Mouse (Mus musculus): ENCODE results near the gene Lrrfip1. TPM values are rescaled to one million over a fixed set of nuclear protein-coding genes. Genes with fewer than 3 reads are reported as not detected.

Gene Lrrfip1
- total RNA-seq, 2 experiments from 2014 or later = 29.4 to 42.4 TPM

DNA sequence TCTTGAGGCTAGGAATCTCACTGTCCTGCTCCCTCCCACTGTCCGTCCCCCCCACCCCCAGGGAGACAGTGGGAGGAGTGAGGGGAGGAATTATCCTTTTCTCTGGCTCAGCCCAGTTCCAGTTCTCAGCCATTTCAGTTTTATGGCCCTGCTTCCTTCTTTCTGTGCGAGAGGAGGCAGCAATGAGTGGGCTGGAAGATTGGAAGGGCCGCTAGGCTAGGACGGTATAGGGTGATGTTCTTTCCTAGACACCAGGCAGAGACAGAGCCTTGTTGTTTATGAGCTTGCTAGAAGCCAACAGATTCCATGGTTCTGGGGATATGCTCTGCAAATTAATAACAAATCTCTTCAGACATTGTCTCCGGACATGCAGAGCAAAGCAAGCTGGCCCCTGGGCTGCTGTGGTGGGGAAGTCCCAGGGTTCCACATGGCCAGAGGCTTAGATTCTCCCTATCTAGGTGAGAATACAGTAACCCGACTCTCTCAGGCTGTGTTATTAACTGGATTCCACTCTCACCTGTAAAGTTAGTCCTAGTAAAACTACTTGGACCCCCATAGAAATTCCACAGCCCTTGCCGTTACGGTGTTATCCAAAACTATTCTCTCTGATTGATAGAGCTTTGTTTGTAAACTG lies 53.0 kb downstream of the Lrrfip1 start:
- ATAC-seq (replicated peaks; ENCODE audit: low FRiP score, low TSS enrichment, poor library complexity, severe bottlenecking) = no peak

DNA sequence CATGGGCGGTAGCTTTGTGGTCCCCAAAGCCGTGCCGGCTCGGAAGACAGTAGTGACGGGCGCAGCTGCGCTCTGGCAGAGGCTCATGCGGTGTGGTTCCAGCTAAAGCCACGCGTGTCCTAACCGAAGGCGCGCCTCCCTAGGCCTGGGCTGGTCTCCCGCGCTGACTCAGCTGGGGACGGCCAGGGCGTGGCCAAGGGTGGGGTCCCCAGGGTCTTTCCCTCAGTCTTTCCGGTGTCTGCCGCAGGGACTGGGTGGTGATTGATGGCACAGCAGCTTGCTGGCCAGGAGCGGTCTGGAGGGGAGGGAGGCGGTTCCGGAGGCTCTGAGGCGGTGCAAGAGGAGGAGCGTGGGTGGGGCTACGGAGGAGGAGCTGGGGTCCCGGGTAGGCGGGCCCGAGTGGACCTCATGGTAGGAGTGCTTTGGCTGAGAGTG lies 54.2 kb downstream of the Lrrfip1 start:
- peak; percentile 88 for ATAC-seq (replicated peaks; ENCODE audit: low FRiP score, low TSS enrichment, poor library complexity, severe bottlenecking)

DNA sequence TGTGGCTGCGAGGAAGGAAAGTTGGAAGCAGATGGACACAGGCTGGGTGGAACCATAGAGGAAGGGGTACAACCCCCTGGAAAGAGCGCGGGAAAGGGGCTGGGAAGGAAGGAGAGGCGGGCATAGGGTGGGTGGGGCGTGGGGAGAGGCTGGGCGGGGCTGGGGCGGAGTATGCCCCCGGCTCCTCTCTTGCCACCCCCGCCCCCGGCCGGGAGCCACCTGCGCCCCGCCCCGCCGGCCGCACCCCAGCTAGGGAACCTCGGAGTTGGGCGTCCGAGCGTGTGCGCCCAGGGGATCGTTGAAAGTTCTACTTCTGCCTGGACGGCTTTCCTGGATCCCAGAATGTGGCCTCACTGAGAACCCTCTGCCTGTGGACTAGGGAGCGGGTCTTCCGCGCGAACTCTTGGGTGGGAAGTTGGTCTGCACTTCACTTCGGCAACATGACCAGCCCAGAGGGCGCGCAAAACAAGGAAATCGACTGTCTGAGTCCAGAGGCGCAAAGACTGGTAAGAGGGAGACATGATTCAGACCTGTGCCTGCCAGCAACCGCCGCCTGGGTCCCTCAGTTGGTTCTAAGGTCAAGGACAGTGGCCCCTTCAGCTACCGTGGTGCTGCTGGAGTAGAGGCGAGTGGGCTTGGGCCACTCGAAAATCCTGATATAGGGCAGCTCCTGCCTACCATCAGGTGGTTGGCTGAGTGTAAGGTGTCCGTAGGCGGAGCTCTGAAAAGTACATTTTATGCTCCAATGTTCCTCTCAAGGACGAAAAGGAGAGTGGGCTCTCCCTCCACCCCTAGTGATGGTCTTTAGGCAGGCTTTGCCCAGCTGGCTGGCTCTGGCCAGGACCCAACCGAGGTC lies 54.9 kb downstream of the Lrrfip1 start:
- peak; percentile 37 for ATAC-seq (replicated peaks; ENCODE audit: low FRiP score, low TSS enrichment, poor library complexity, severe bottlenecking)

DNA sequence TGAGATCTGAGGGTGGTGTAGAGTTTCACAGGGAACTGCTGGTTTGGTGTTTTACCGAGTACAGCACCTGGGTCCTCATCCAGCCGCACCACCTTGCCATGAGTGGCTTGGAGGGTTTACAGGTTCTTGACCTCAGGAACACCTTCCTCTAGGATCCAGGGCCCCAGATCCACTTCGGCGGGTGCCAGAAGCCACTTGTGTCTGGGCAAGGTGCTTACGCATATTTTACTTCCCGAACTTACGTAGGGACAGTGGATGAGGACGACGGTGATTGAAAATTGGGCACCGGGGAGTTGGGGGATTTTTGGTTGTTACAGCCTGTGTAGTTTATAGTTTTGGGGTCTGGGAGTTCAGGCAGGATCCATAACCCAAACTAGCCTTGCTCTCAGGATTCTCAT lies 55.5 kb downstream of the Lrrfip1 start:
- ATAC-seq (replicated peaks; ENCODE audit: low FRiP score, low TSS enrichment, poor library complexity, severe bottlenecking) = no peak

DNA sequence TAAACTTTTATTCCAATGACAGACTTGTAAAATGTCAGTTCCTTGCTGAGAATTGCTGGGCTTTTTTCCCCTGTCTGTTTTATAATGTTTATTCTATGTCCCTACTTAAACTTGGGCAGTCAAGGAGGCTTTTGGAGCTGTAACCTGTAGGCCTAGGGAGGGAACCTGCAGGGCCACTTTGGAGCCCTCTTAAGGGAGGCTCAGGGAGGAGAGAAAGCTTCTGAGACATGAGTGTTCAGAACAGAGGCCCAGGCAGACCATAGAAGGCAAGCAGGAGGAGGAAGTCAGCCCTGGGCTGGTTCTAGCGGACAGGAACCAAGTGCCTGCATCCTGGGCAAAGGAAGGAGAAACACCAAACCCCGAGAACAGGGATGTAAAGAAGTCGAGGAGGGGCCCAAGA lies 56.3 kb downstream of the Lrrfip1 start:
- no peak for ATAC-seq (replicated peaks; ENCODE audit: low FRiP score, low TSS enrichment, poor library complexity, severe bottlenecking)

DNA sequence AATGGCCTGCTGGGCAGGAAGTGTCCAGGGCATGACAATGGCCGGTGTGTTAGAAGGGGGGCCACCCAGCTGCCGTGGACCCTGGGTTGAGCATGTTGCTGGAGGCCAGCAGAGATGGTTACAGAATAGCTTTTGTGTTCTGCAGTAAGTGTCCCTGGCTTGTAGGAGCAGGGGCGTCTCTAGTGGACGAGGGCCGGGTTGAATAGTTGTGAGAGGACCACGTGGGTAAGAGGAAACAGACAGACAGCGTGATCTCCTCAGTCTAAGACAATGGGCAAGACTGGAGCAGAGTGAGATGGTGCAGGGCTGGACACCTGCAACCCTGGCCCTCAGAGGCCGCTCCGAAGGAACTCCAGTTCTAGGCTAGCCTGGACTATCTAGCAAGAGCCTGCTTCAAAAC lies 57.2 kb downstream of the Lrrfip1 start:
- ATAC-seq (replicated peaks; ENCODE audit: low FRiP score, low TSS enrichment, poor library complexity, severe bottlenecking) = no peak

DNA sequence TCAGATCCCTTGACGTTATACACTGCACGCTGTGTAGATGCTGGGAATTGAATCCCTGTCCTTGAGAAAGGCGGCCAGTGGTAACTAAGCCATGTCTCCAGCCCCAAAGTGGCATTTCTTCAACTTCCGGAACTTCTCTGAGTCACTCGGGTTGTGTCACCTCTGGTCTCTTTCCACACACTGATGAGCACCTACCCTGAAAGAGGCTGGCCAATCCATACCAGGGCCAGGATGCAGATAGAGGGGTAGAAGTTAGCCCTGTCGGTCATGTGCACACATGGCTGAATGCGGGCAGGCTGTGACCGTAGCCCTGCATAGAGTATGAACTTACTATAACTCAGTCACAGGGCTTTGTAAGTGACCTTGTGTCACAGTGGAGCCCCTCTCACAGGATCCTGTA lies 57.9 kb downstream of the Lrrfip1 start:
- no peak for ATAC-seq (replicated peaks; ENCODE audit: low FRiP score, low TSS enrichment, poor library complexity, severe bottlenecking)

DNA sequence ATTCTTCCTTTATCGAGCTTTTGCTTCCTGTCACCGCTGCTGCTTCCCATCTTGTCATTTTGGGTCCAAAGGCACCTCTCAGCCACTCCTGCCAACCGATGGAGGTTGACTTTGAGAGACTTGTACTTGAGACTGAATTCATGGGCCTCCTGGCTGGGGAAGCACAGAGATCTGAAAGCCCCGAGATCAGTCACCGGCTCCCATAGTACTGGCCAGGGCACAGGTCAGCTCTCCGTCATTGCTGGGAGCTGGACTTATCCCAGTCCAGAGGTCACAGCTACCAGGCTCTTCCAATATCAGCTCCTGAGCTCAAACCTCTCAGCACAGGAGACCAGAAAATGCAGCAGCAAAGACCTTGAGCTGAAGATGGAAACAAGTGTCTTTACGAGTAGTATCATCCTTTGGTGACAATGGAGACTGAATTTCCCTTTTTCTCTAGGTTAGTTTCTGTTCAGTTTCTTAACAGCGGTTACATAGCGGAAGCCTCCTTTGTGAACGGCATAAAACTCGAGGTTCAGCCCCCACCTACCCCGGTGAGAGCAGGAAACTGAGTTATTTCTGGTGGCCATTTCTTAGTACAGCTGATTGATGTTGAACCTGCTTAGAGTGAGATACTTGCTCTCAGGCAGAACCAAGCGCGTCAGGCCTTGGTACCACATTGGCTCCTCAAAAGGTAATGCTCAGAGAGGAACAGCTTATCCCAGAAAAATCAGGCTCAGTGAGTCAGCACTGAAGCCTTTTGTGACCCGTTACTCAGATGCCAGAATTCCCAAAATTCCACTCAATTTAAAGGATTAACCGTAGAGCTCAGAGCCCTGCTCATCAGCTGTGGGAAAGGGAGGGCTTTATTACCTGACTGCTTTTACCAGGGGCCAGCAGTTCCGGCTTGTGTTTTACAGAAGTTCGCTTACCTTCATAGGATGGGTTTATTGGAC lies 59.0 kb downstream of the Lrrfip1 start:
- ATAC-seq (replicated peaks; ENCODE audit: low FRiP score, low TSS enrichment, poor library complexity, severe bottlenecking) = no peak

DNA sequence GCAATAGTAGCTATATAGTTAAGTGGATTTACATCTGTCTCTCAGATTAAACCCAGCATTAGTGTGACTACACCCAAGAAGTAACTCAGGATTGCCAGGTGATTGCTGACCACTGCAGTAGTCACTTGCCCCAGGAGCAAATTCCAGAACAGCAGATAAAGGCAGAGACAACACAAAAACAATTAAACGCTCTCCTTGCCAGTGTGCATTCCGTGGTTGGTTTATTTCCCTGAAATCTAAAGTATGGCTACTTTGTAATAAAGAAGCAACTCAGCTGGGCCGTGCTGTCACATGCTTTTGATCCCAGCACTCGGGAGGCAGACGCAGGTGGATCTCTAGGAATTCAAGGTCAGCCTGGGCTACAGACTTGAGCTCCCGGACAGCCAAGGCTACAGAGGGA lies 59.7 kb downstream of the Lrrfip1 start:
- ATAC-seq (replicated peaks; ENCODE audit: low FRiP score, low TSS enrichment, poor library complexity, severe bottlenecking) = no peak

DNA sequence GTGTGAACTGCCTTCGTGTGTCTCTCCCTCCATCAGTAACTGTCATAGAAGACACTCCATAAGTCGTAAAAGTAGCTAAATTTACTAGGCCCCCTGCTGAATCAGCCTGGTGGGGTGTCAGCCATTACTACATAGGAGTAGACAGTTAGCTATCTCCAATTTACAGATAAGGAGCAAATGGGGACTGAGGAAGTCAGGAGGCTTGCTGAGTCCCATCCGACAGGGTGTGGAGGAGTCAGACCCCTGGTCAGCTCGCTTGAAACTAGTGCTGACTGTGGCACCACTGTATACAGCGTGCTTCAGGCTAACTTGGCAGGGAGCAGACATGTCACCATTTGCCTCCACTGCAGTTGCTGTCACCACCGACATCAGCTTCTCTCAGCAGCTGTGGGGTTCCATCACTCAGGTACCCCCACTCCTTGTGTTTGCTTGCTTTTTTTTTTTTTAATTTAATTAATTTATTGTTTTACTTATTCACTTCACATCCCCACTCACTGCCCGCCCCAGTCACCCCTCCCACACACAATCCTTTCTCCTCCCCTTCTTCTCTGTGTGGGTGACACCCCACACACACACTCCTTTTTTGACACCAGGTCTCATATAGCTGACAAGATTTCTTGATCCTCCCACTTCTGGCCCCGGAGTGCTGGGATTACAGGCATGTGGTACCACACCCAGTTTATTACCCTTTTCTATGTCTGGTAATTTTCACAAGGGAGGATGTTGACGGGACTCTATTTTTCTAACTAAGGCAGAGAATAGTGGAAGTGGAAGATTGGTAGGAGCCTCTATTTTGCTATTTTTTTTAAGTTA lies 61.5 kb downstream of the Lrrfip1 start:
- ATAC-seq (replicated peaks; ENCODE audit: low FRiP score, low TSS enrichment, poor library complexity, severe bottlenecking) = peak; percentile 26; the same call in 1 of the 2 replicates

DNA sequence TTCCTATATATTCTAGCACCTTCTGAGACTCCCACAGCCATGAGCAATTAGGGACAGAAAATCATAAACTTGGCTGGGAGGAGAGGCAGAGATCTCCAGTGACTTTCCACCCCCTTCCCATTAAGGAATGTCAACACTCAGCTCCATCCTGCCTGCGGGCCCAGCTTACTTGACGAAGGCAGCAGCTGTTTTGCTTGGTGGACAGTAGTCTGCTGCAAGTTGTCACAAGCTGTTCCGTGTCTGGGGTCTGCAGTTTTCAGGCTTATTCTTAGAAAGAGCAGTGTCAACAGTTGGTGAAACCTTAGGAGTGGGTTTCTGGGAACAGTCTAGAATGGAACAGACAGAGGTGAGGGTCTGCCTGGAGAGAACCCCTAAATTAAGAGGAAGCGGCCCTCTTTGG lies 62.6 kb downstream of the Lrrfip1 start:
- ATAC-seq (replicated peaks; ENCODE audit: low FRiP score, low TSS enrichment, poor library complexity, severe bottlenecking) = no peak

DNA sequence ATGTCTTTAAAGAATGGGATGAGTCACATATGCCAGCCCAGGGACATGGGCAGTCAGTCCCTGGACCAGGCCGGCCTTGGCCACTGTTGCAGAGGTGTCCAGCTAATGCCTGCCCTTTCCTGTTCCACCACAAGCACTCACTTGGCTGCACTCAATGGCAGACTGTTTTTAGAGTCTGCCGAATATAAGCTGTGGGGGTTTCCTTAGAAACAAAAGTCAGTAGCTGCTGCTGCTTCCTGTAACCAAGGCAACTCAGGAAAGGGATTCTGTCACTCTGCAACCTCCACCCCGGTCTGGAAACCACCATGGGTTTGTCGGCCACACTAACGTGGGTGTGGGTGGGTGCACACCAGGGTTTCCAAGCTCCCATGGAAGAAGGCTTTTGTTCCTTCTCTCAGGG lies 63.8 kb downstream of the Lrrfip1 start:
- no peak for ATAC-seq (replicated peaks; ENCODE audit: low FRiP score, low TSS enrichment, poor library complexity, severe bottlenecking)

DNA sequence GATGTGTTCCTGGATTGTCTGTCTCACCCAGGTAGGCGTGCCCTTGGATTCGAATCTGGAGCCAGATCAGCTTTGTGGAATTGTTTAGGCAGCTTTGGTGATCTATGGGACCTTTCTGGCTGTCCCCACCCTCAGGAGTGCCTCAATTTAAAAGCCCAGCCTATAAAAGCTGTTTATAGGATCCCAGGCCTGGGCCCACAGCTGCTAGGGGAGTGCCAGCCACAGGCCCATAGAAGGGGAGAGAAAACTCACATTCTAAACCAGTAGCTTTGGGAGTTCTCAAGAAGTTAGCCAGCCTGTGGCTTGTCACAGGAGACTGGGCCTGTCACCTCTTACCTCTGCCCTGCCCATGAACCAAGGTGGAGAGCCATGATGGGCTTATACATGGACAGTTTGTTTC lies 65.5 kb downstream of the Lrrfip1 start:
- no peak for ATAC-seq (replicated peaks; ENCODE audit: low FRiP score, low TSS enrichment, poor library complexity, severe bottlenecking)

DNA sequence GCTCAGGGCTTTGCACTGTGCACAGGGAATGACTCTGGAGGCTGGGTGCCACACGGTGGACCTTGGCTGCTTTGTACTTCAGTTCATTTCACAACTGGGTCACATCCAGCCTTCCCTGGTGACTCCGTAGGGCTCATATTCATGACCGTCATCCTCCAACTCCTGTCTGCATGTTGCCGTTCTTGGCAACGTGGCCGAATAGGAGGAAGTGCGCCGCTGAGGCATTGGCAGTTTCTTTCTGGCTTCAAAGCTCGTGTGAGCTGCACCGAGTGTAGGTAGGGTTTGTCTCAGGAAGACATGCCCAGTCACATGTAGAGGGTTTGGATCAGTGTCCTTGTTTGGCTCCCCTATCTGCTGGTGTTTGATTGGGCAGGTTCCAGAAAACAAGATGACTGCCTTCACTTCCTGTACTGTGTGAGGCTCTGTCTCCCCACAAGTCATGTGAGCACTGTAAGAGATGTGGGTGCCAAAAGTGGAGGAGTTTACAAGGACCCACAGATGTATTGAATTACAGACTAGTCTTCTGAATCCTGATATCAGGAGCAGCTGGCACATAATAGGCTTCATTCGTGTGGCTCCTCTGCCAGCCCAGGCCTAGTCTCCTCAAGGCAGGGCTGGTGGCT lies 66.5 kb downstream of the Lrrfip1 start:
- ATAC-seq (replicated peaks; ENCODE audit: low FRiP score, low TSS enrichment, poor library complexity, severe bottlenecking) = peak; percentile 50

DNA sequence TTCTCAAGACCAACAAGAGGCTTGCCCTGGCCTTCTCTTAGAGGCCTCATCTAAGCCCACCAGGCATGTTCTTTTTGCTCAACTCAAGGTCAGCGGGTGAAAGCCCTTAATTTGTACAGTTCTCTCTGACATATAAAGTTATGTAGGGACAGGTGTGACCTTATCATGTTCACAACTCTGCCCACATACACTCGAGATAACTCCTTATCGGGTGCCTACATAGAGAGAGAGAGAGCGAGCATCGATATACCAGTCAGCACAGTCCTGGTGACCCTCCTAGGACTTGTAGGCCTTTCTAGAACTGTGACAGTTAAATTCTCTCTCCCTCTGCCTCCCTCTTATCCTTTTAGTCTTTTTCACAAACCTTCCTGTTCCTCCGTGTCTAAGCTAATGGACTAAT lies 67.5 kb downstream of the Lrrfip1 start:
- ATAC-seq (replicated peaks; ENCODE audit: low FRiP score, low TSS enrichment, poor library complexity, severe bottlenecking) = no peak

DNA sequence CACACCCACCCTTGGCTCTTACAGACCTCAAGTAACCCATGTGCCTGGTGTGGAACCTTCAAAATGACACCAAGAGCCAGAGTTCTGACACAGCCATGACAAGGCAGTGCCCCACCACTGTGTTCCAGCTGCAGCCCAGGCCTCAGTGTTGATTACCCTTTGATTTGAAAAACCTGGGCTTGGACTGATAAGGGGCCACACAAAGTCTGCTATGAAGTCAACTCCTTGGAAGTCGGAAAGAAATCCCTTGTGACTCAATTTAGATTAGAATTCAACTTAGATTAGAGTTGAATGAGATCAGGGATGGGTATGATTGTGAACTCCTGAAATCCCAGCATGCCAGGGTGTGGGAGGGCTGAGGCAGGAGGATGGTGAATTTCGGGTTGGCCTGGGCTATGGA lies 68.1 kb downstream of the Lrrfip1 start:
- peak; percentile 76 for ATAC-seq (replicated peaks; ENCODE audit: low FRiP score, low TSS enrichment, poor library complexity, severe bottlenecking)

DNA sequence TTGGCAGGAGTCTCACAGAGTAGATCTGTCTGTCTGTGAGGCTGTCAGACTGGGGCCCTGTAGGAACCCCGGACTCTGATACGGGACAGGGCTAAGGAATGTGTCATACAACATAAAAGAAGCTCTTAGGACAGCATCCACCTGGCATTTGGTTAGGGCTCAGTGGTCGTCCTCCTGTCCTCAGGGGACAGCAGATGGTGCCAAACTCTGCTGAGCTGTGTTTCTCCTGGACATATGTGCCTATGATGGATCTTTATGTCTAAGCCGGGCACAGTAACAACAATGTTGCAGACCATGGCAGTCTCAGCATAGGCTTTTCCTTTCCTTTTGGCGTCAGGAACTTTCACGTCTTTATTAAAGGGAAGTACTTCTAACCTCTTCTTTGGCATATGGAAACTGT lies 69.2 kb downstream of the Lrrfip1 start:
- ATAC-seq (replicated peaks; ENCODE audit: low FRiP score, low TSS enrichment, poor library complexity, severe bottlenecking) = no peak

DNA sequence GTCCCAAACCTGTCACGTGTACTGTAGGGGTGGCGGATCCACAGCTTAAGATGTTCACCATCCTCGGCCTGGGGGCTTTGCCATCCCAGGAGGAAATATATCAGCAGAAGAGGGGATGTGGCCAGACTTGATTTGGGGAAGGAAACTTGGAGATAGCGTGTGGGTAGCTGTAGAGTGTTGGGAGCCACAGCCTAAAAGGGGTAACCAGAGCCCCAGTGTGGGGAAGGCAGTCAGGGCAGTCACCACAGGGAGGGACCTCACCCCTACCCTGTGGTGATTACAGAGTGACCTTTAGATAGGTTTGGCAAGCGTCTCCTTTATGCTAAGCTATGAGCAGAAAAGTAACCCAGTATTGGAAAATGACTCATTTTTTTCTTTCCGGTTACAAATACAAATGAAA lies 71.0 kb downstream of the Lrrfip1 start:
- ATAC-seq (replicated peaks; ENCODE audit: low FRiP score, low TSS enrichment, poor library complexity, severe bottlenecking) = no peak

DNA sequence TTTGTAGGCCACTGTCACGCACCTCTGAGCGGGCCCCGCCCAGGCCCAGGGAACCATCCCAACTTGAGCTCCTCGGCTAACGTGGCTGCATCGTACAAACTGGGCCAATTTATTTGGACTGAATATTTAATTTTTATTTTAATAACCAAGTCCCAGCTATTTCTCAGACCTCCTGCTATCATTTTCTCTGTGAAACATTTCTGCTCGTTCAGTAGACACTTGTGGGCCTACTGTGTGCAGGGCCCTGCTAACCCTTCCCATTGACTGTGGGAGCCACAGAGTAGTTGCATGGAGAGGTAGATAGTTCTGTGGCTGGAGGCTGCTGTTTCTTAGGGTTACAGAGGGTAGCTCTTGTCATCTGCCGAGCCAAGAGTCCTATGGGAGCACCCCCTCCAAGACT lies 72.0 kb downstream of the Lrrfip1 start:
- ATAC-seq (replicated peaks; ENCODE audit: low FRiP score, low TSS enrichment, poor library complexity, severe bottlenecking) = no peak
